Mouse (Mus musculus) midbrain, postnatal 0 days (tissue): Measurements from ENCODE around the gene Gm21304. TPM values are rescaled to one million over a fixed set of nuclear protein-coding genes. Genes with fewer than 3 reads are reported as not detected.

Source experiments
- ATAC-seq: fragments of 200-750 bp; cut with Nextera tagmentation; 2 replicates; pipeline ENCODE4 v1.8.0; 2017; ENCODE audit warnings: moderate number of reproducible peaks, mild to moderate bottlenecking, moderate TSS enrichment, moderate library complexity; ENCODE audit not compliant: low FRiP score
- DNase-seq: peaks from one replicate; pipeline ENCODE4 v3.0.0-alpha.2; 2015; ENCODE audit warnings: low spot score
- H3K27ac ChIP-seq: fragments of 300-500 bp; sonication (generic); 2 replicates; pipeline ENCODE4 v1.5.1; 2014; ENCODE audit warnings: low read depth, mild to moderate bottlenecking, low read length, mixed read lengths
- H3K27me3 ChIP-seq: fragments of 300-500 bp; sonication (generic); 2 replicates; pipeline ENCODE4 v1.6.1; 2014; ENCODE audit warnings: low read length, control low read depth, mixed read lengths; ENCODE audit not compliant: insufficient read depth
- H3K36me3 ChIP-seq: fragments of 300-500 bp; sonication (generic); 2 replicates; pipeline ENCODE4 v1.6.1; 2014; ENCODE audit warnings: low read length, control low read depth, mixed read lengths; ENCODE audit not compliant: insufficient read depth
- H3K4me1 ChIP-seq: fragments of 300-500 bp; sonication (generic); 2 replicates; pipeline ENCODE4 v1.6.1; 2014; ENCODE audit warnings: mild to moderate bottlenecking, control low read depth, antibody characterized with exemption, low read length, mixed read lengths; ENCODE audit not compliant: insufficient read depth
- H3K4me2 ChIP-seq: fragments of 300-500 bp; sonication (generic); 2 replicates; pipeline ENCODE4 v1.6.1; 2014; ENCODE audit warnings: low read depth, mild to moderate bottlenecking, low read length, mixed read lengths; ENCODE audit not compliant: poor library complexity, severe bottlenecking
- H3K4me3 ChIP-seq: fragments of 300-500 bp; sonication (generic); 2 replicates; pipeline ENCODE4 v1.5.1; 2014; ENCODE audit warnings: low read depth, mild to moderate bottlenecking, low read length, moderate library complexity
- H3K9ac ChIP-seq: fragments of 300-500 bp; sonication (generic); replicated peaks from 2 replicates; pipeline ENCODE4 v1.6.1; 2014; ENCODE audit warnings: mild to moderate bottlenecking, low read length, moderate library complexity, mixed read lengths; ENCODE audit not compliant: poor library complexity, severe bottlenecking
- H3K9me3 ChIP-seq: fragments of 300-500 bp; sonication (generic); 2 replicates; pipeline ENCODE4 v1.6.1; 2016; ENCODE audit warnings: low read length, control low read depth
- CTCF ChIP-seq: IDR thresholded peaks from 2 replicates; pipeline ENCODE4 v1.5.1; 2016; ENCODE audit warnings: antibody characterized with exemption, mild to moderate bottlenecking
- WGBS: fragments of 180-500 bp; shearing (Covaris S2); extraction: QIAGEN DNeasy Blood & Tissue Kit; methylation state at CpG from one replicate; pipeline ENCODE4 v1.1.7; 2014; 5-methylcytosine and 5-hydroxymethylcytosine counted together
- polyA plus RNA-seq: library from polyadenylated mRNA; unstranded; fragments of >200 nt; fragmentation: Nextera tagmentation; extraction: Ambion mirVana; gene quantifications from 2 replicates; pipeline ENCODE4 v1.2.1, GENCODE M21; 2015
- total RNA-seq: library from RNA; depleted of rRNA; stranded (reverse); fragments of >200 nt; gene quantifications from 2 replicates; pipeline ENCODE4 v1.2.3, GENCODE M21; 2014; rRNA removed

Gene Gm21304
- total and polyA plus RNA-seq, 2 experiments from 2014 or later: not detected

- no peak for DNase-seq
- Histone ChIP-seq H3K9me3 (no peaks in the 10 kb centered on the region), H3K36me3 (no peaks in the 10 kb centered on the region), H3K4me3 (no peak overlapping the region), H3K4me2 (no peak overlapping the region), H3K27ac (no peak overlapping the region), H3K27me3 (no peaks in the 10 kb centered on the region), H3K9ac (no peak overlapping the region), H3K4me1 (no peaks in the 10 kb centered on the region)
- no peak for TF ChIP-seq CTCF
- no peak for ATAC-seq
- 83% methylated on average over 1 of the region's 1 CpGs for WGBS
Observed at GRCm38 (mm10) chr10:104209655-104210054, 41.3 kb downstream of the Gm21304 start.

- H3K27ac ChIP-seq: no peak overlapping the region
- no peak overlapping the region for H3K4me3 ChIP-seq
- ATAC-seq: no peak
- H3K36me3 ChIP-seq: no peaks in the 10 kb centered on the region
- H3K9me3 ChIP-seq: no peaks in the 10 kb centered on the region
- H3K4me2 ChIP-seq: no peak overlapping the region
- 85% methylated on average over 3 of the region's 3 CpGs for WGBS
- DNase-seq: no peak
- H3K4me1 ChIP-seq: no peaks in the 10 kb centered on the region
- no peak for TF ChIP-seq CTCF
- H3K27me3 ChIP-seq: no peaks in the 10 kb centered on the region
- H3K9ac ChIP-seq: no peak overlapping the region
Observed at GRCm38 (mm10) chr10:104210268-104210990, 42.1 kb downstream of the Gm21304 start.

GRCm38 (mm10) chr10:104214527-104214926, 46.2 kb downstream of the Gm21304 start:
- H3K27me3 ChIP-seq: no peaks in the 10 kb centered on the region
- no peak overlapping the region for H3K4me3 ChIP-seq
- H3K9me3 ChIP-seq: no peaks in the 10 kb centered on the region
- H3K36me3 ChIP-seq: no peaks in the 10 kb centered on the region
- no peak overlapping the region for H3K4me2 ChIP-seq
- H3K4me1 ChIP-seq: no peaks in the 10 kb centered on the region
- TF ChIP-seq CTCF: no peak
- H3K27ac ChIP-seq: no peak overlapping the region
- DNase-seq (no peak), ATAC-seq (no peak)
- no peak overlapping the region for H3K9ac ChIP-seq
- 92% methylated on average over 5 of the region's 5 CpGs for WGBS

Other genes starting within 250 kb of the Gm21304 start
- not detected in 2 replicates for gene Gm21293, start 25.5 kb upstream of the Gm21304 start, total RNA-seq
- gene Gm21293, start 25.5 kb upstream of the Gm21304 start, polyA plus RNA-seq: not detected in 2 replicates
- not detected in 2 replicates for gene Gm6763, start 17.0 kb upstream of the Gm21304 start, total RNA-seq
- not detected in 2 replicates for gene Gm6763, start 17.0 kb upstream of the Gm21304 start, polyA plus RNA-seq
- gene Gm8764, start 8.5 kb upstream of the Gm21304 start, total RNA-seq: not detected in 2 replicates
- not detected in 2 replicates for gene Gm8764, start 8.5 kb upstream of the Gm21304 start, polyA plus RNA-seq
- not detected in 2 replicates for gene Gm21312, start 8.5 kb downstream of the Gm21304 start, total RNA-seq
- not detected in 2 replicates for gene Gm21312, start 8.5 kb downstream of the Gm21304 start, polyA plus RNA-seq
- gene Gm20765, start 17.0 kb downstream of the Gm21304 start, total RNA-seq: not detected in 2 replicates
- gene Gm20765, start 17.0 kb downstream of the Gm21304 start, polyA plus RNA-seq: not detected in 2 replicates
- not detected in 2 replicates for gene Gm4340, start 25.5 kb downstream of the Gm21304 start, total RNA-seq
- not detected in 2 replicates for gene Gm4340, start 25.5 kb downstream of the Gm21304 start, polyA plus RNA-seq